Mouse (Mus musculus) limb, embryonic 12.5 days (tissue): Measurements from ENCODE around the gene Dusp12. TPM values are rescaled to one million over a fixed set of nuclear protein-coding genes. Genes with fewer than 3 reads are reported as not detected.
A peak's percentile ranks its signal among the peaks of the same experiment; 100 is the strongest.

Experiments used
- ATAC-seq: fragments of 200-750 bp; cut with Nextera tagmentation; 2 replicates; pipeline ENCODE4 v1.8.0; 2017; ENCODE audit warnings: low read depth, moderate TSS enrichment; ENCODE audit not compliant: insufficient number of reproducible peaks, insufficient read depth, low FRiP score, low TSS enrichment
- H3K27ac ChIP-seq: fragments of 300-500 bp; sonication (generic); 2 replicates; pipeline ENCODE4 v1.5.1; 2016; ENCODE audit warnings: mild to moderate bottlenecking, moderate library complexity
- H3K27me3 ChIP-seq: fragments of 300-500 bp; sonication (generic); 2 replicates; pipeline ENCODE4 v1.6.1; 2016; ENCODE audit warnings: mild to moderate bottlenecking, moderate library complexity
- H3K36me3 ChIP-seq: fragments of 300-500 bp; sonication (generic); 2 replicates; pipeline ENCODE4 v1.6.1; 2016; ENCODE audit warnings: mild to moderate bottlenecking, moderate library complexity
- H3K4me1 ChIP-seq: fragments of 300-500 bp; sonication (generic); replicated peaks from 2 replicates; pipeline ENCODE4 v1.6.1; 2016
- H3K4me2 ChIP-seq: fragments of 300-500 bp; sonication (generic); 2 replicates; pipeline ENCODE4 v1.6.1; 2016; ENCODE audit warnings: mild to moderate bottlenecking, moderate library complexity
- H3K4me3 ChIP-seq: fragments of 300-500 bp; sonication (generic); replicated peaks from 2 replicates; pipeline ENCODE4 v1.5.1; 2016; ENCODE audit warnings: mild to moderate bottlenecking
- H3K9ac ChIP-seq: fragments of 300-500 bp; sonication (generic); replicated peaks from 2 replicates; pipeline ENCODE4 v1.6.1; 2016; ENCODE audit warnings: mild to moderate bottlenecking, moderate library complexity
- H3K9me3 ChIP-seq: fragments of 300-500 bp; sonication (generic); 2 replicates; pipeline ENCODE4 v1.6.1; 2016; ENCODE audit warnings: mild to moderate bottlenecking, moderate library complexity
- WGBS: fragments of 180-500 bp; shearing (Covaris S2); methylation state at CpG from one replicate; pipeline ENCODE4 v1.1.7; 2016; 5-methylcytosine and 5-hydroxymethylcytosine counted together
- polyA plus RNA-seq: library from polyadenylated mRNA; unstranded; fragments of >200 nt; fragmentation: Nextera tagmentation; extraction: Ambion mirVana; gene quantifications from 2 replicates; pipeline ENCODE4 v1.2.1, GENCODE M21; 2016

Gene Dusp12
- polyA plus RNA-seq, 1 experiment from 2014 or later = 53.2 TPM

DNA sequence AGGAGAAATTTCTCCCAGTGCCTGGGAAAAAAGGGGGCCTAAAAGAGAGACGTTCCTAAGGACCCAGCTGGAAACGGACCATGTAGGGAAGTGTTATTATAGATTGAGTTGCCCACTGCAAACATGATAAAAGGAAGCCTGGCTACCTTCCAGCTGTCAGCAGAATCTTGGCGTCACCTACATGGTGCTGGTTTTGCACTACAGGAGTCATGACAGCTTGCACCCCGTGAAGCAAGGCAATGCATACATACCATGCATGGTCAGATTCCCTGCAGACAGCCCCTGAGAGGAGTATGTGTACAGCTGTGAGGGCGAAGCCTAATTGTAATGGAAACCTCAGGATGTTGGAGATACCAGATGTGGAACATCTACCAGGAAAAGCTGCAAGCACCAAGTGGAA is 30.3 kb upstream of the Dusp12 start:
- no peak overlapping the region for H3K4me3 ChIP-seq
- H3K4me1 ChIP-seq = no peaks in the 10 kb centered on the region
- 0 out of 2 replicates have a peak, but pooled peaks cover 6% of the 10 kb centered on the region for H3K27me3 ChIP-seq
- no peak overlapping the region for H3K9ac ChIP-seq
- H3K36me3 ChIP-seq = no peaks in the 10 kb centered on the region
- H3K9me3 ChIP-seq = no peaks in the 10 kb centered on the region
- WGBS = 76% methylated on average over 5 of the region's 5 CpGs
- ATAC-seq = no peak
- no peak overlapping the region for H3K27ac ChIP-seq
- H3K4me2 ChIP-seq = no peak overlapping the region

DNA sequence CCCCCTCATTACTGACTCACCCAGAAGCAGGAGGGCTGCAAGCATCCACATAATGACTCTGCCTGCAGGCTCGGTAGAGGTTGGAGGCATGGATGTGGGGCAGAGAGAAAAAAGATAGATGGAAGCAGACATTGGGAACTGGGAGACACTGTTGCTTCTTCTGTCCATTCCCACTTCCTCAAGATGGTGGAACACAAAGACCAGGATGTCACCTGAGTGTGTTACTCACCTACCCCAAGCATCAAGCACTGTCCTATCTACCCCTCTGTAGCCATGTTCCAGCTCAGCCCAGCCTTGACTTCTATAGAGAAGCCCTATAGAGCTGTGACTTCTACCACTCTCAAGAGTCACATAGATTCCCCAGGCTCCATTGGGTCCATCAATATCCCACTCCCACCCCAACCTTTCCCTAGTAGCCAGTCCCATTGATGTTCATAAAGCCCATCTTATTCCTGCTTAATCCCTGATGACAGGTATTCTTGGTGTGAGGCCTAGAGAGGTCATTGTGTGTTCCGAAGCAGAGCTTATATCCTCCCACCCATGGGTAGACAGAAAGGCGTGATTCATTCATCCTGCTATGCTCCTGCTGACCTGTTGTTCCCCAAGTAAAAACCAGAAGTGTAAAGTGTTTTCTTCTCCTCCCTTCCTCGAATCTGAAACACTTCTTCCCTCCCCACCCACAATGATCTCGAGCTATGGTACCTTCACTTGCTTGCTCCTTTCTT is 27.7 kb upstream of the Dusp12 start, which contains the start of gene Fcrlb:
Fcrlb (minus strand) TSS at position 51 of the 725 bp plus-strand sequence.
- no peak for ATAC-seq
- Histone ChIP-seq H3K36me3 (no peaks in the 10 kb centered on the region), H3K9ac (no peak within 1 kb of the TSS), H3K27me3 (peaks cover 27% of the 10 kb centered on the region), H3K9me3 (no peaks in the 10 kb centered on the region), H3K4me2 (no peak within 1 kb of the TSS), H3K4me3 (no peak within 1 kb of the TSS), H3K4me1 (peaks cover 6% of the 10 kb centered on the region), H3K27ac (no peak within 1 kb of the TSS)
- 73% methylated on average over 5 of the region's 5 CpGs for WGBS

DNA sequence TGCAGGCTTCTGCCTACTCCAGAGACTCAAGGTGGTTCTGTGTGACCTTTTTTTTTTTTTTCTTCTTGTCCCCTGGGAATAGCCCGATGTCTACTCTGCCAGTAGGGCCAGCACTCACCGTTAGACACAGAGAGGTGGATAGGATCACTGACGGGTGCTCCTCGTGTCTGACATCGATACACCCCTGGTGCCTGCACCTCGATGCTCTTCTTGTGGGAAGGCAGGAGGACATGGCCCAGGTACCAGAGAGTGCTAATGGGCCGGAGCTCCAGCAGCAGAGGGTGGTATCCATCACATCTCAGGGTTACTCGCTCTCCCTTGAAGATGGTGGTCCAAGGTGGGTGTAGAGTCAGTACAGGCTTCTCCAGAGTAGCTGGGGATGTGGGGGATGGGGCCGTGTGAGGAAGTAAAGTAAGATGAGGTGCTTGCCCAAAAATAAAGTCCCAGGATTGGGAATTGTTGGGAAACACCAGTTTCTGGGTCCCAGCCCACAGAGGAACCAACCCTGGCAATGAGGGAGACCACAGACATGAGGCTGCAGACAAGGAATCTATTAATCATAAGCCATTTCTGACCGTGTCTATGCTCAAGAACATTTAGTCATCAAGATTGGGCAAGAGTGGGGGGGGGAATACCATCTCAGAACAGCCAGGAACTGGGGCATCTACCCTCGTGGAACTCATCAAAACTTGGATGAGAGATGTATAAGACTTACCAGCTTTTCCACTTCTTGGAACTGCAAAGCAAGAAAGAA is 26.7 kb upstream of the Dusp12 start:
- H3K4me3 ChIP-seq = no peak overlapping the region
- 81% methylated on average over 11 of the region's 11 CpGs for WGBS

DNA sequence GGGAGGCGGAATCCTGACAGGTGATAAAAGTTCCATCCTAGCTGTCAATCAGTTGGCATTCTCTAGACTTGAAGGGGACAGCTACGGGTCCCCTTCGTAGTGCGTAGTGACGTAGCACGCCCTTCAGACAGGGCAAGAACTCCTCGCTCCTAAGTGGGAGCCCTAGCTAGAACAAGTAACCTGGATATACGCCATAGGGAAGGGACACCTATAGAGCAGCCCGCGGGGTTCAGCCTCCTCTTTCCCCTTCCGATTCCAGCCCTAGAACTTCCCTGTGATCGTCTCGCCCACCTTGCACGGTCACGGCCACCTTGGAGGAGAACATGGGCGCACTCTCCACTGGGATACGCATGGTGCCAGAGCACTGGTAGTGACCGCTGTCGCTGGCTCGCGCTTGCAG is 23.0 kb upstream of the Dusp12 start:
- Histone ChIP-seq H3K4me1 (peaks cover 15% of the 10 kb centered on the region), H3K36me3 (no peaks in the 10 kb centered on the region), H3K27ac (no peak overlapping the region), H3K9ac (no peak overlapping the region), H3K4me3 (peak overlapping the region; percentile 57), H3K9me3 (no peaks in the 10 kb centered on the region), H3K27me3 (peaks cover 62% of the 10 kb centered on the region), H3K4me2 (peak overlapping the region; percentile 98)
- ATAC-seq = peak; percentile 23; the same call in 1 of the 2 replicates
- 4% methylated on average over 21 of the region's 21 CpGs for WGBS

More for the DNA sequence above, 26.7 kb upstream of the Dusp12 start:
- Histone ChIP-seq H3K9ac (no peak overlapping the region), H3K36me3 (no peaks in the 10 kb centered on the region), H3K4me2 (no peak overlapping the region), H3K4me1 (peaks cover 15% of the 10 kb centered on the region), H3K27ac (no peak overlapping the region), H3K27me3 (peaks cover 36% of the 10 kb centered on the region), H3K9me3 (no peaks in the 10 kb centered on the region)
- no peak for ATAC-seq

DNA sequence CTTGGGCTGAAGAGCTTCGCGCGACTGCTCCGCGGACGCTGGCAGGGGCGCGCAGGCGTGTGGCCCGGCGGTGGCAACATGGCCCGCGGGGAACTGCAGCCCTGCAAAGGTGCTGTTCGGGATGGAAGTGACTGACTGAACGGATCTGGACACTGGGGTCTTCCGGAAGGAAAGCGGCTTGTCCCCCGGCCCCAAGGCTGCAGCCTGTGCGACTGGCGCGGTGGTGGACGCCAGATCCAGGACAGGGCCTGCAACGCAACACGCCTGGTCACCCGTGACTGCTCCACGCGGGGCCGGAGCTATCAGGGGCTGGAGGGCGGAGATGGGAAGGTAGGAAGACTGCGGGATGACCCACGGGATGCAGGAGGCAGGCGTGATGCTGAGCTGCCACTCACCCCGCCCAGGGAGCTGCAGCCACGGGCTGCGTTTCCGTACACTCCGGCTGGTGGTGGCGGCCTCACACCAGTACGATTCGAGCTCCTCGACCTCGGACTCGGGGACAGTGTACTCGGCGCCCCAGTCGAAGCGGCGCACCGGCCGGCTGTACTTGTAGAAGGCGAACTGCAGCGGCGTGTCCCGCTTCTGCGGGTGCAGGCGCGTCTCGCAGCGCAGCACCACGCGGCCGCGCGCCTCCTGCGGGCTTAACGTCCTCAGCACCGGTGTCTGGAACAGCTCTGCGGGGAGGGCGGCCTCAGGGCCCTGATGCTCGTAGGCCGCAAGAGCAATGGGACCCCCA is 22.3 kb upstream of the Dusp12 start:
- Histone ChIP-seq H3K27ac (no peak overlapping the region), H3K36me3 (no peaks in the 10 kb centered on the region), H3K9me3 (no peaks in the 10 kb centered on the region), H3K4me1 (peaks cover 15% of the 10 kb centered on the region), H3K27me3 (peaks cover 60% of the 10 kb centered on the region), H3K9ac (peak overlapping the region; percentile 58), H3K4me3 (peak overlapping the region; percentile 57), H3K4me2 (peak overlapping the region; percentile 98)
- ATAC-seq = peak; percentile 37; the same call in 1 of the 2 replicates
- under 1% methylated on average over 71 of the region's 71 CpGs for WGBS

DNA sequence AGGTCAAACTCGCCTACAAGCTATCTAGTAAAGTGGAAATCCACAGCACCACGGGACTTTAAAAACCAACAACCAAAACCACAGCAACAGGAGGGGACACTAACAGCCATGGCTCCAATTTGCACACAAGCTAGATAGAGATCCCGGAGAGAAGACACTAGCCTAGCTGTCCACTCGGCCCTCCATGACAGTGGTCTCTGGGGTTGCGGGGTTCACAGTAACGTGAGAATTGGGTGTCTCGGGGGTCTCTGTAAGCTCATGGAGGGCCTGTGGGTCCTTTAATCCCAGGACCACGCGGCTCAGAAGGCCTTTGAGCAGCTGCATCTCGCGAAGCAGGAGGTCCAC is 21.7 kb upstream of the Dusp12 start:
- H3K9ac ChIP-seq = peak overlapping the region; percentile 58
- H3K4me3 ChIP-seq = peak overlapping the region; percentile 57
- peak overlapping the region; percentile 98 for H3K4me2 ChIP-seq
- WGBS = 18% methylated on average over 11 of the region's 11 CpGs
- H3K4me1 ChIP-seq = peaks cover 15% of the 10 kb centered on the region
- H3K9me3 ChIP-seq = no peaks in the 10 kb centered on the region
- H3K27me3 ChIP-seq = peaks cover 64% of the 10 kb centered on the region
- H3K36me3 ChIP-seq = no peaks in the 10 kb centered on the region
- no peak overlapping the region for H3K27ac ChIP-seq
- ATAC-seq = no peak

DNA sequence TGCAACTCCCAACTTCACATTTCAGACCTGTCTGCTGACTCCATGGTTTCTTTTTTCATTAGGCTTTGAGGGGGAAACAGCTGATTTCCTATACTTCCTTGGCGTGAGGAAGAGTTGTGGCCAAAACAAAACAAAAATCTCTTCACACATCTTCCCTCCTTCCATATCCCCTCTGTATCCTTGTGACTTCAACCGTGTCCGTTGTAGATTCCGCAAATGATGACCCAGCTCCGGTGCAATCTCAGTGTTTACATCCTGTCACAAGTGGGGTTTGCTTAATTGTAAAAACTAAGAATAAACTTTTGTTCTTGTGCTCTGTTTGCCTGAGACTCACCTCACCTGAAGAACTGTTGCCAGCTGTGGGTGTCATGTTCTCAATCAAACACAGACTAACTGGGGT is 18.1 kb upstream of the Dusp12 start:
- H3K27me3 ChIP-seq = peaks cover 58% of the 10 kb centered on the region
- H3K36me3 ChIP-seq = no peaks in the 10 kb centered on the region
- no peaks in the 10 kb centered on the region for H3K9me3 ChIP-seq
- H3K4me2 ChIP-seq = no peak overlapping the region
- H3K27ac ChIP-seq = no peak overlapping the region
- no peak overlapping the region for H3K9ac ChIP-seq
- H3K4me3 ChIP-seq = no peak overlapping the region
- H3K4me1 ChIP-seq = peaks cover 14% of the 10 kb centered on the region
- ATAC-seq = no peak
- 80% methylated on average over 5 of the region's 5 CpGs for WGBS

DNA sequence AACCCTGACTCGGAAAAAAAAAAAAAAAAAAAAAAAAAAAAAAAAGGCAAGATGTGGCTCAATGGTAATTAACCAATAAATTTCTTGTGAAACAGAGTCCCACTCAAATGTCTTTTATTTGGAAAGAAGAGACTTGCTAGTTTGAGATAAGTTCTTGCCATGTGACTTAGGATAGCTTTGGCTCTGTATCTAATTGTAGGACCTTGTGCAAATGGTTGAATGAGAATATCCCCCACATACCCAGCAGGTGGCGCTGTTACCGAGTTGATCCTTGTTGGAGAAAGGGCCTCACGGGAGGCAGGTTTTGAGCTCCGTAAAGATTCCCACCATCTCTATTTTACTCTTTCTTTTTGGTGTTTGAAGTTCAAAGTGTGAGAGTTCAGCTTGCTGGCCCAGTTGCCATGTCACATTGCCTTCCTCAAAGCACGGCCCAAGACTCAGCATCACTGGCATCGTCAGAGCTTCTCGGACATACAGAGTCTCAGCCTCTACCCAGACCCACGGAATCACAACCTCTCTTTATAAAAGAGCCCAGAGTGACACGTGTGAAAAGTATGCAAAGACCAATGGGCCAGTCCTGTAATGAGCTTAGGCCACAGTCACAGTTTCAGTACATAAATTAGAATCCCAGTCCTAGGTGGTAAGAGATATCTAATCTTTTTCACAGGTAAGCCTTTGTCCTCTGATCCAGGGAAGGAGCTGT is 16.3 kb upstream of the Dusp12 start:
- Histone ChIP-seq H3K27me3 (peaks cover 44% of the 10 kb centered on the region), H3K4me2 (no peak overlapping the region), H3K9me3 (no peaks in the 10 kb centered on the region), H3K36me3 (no peaks in the 10 kb centered on the region), H3K4me1 (no peaks in the 10 kb centered on the region), H3K9ac (no peak overlapping the region), H3K27ac (no peak overlapping the region), H3K4me3 (0 out of 2 replicates have a peak overlapping the region, but pooled peaks have one; percentile 15)
- WGBS = 32% methylated on average over 10 of the region's 10 CpGs
- 0 out of 2 replicates have a peak, but pooled peaks have one; percentile 27 for ATAC-seq

DNA sequence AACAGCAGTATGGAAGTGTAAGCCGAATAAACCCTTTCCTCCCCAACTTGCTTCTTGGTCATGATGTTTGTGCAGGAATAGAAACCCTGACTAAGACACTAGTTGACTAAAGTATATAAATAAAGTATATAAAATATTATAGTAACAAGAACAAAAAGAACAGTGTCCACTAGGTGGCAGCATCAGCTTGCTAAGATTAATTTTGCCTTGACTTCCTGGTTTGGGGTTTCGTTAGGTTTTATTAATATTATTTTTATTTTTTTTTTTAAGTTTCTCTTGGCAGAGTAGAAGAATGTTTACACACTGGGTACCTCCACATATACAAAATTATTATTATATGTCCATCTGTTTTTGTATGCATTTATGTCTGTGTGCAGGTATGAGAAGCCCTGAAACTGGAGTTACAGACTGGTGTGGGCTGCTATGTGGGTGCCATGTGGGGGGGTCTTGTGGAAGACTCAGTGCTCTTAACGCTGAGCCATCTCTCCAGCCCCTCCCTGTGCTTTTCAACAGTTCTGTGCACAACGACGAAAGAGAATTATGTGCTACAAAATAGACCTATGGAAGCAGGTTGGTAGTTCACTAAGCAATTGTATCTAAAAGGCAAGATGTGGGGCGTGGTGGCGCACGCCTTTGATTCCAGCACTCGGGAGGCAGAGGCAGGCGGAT is 15.6 kb upstream of the Dusp12 start:
- no peak overlapping the region for H3K4me2 ChIP-seq
- peak; percentile 59; the same call in 1 of the 2 replicates for ATAC-seq
- H3K9me3 ChIP-seq = no peaks in the 10 kb centered on the region
- H3K36me3 ChIP-seq = no peaks in the 10 kb centered on the region
- H3K27ac ChIP-seq = no peak overlapping the region
- WGBS = 31% methylated on average over 10 of the region's 10 CpGs
- no peak overlapping the region for H3K9ac ChIP-seq
- no peaks in the 10 kb centered on the region for H3K4me1 ChIP-seq
- H3K27me3 ChIP-seq = peaks cover 37% of the 10 kb centered on the region
- H3K4me3 ChIP-seq = no peak overlapping the region

DNA sequence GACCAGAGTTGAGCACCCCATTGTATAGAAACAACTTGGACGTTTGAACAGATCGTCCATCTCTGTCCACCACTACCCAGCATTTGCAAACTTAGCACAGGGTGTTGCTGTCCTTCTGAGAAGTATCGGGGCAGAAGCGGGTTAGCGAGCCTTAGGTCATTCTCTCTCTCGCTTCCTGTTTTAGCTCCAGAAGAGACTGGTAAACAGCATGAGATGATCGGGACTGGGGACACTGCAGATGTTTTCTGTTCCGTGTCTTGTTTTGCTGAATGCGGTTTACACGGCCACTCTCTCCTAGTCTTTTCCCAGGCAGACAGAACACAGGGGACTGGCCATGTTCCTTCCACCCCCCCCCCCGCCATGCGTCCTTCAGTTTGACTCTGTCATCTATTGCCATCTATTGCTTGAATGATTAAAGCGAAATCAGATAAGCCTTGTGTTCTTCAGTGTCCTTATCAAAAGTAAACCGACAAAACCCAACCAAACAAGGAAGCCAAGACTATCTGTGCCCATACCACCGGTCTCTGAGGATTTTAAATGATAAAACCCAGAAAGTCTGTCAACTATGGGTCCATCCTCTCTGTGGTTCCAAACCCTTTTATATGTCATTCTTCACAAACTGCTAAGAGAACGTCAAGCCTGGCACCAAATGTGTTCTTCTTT is 13.2 kb upstream of the Dusp12 start:
- H3K9me3 ChIP-seq = no peaks in the 10 kb centered on the region
- peaks cover 23% of the 10 kb centered on the region for H3K27me3 ChIP-seq
- no peaks in the 10 kb centered on the region for H3K36me3 ChIP-seq
- H3K4me2 ChIP-seq = no peak overlapping the region
- 77% methylated on average over 16 of the region's 16 CpGs for WGBS
- H3K4me1 ChIP-seq = no peaks in the 10 kb centered on the region
- H3K27ac ChIP-seq = no peak overlapping the region
- no peak for ATAC-seq
- H3K9ac ChIP-seq = no peak overlapping the region
- H3K4me3 ChIP-seq = no peak overlapping the region
